Comparison of ENCODE assay signal across 10 mouse cellular contexts in the genomic region with DNA sequence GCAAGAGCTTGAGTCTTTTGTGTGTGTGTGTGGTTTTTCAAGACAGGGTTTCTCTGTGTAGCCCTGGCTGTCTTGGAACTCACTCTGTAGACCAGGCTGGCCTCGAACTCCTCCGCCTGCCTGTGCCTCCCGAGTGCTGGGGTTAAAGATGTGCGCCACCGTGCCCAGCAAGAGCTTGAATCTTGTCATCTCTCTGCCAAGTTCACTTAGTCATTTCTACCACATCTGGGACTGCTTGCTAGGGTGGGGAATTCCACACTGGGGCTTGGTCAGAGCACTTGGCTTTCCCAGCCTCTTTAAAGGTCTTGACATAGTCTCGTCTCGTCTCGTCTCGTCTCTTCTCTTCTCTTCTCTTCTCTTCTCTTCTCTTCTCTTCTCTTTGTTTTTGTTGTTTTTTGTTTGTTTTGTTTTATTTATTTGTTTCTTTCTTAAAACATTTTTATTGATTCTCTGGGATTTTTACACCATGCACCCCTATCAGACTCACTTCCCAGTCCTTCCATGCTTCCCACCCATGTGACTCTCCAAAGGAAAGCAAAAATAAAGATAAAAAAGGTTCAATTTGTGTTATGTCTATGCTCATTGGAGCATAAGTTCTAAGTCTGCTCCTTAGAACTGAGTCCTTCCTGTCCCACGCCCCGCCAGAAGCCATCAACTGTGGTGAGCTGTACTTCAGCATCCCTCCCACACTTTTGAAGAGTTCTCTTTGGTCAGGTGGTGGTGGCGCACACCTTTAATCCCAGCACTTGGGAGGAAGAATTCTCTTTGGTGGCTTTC. TPM values are rescaled to one million over a fixed set of nuclear protein-coding genes. Genes with fewer than 3 reads are reported as not detected.
A peak's percentile ranks its signal among the peaks of the same experiment; 100 is the strongest.
DNase-seq lines count a peak whose midpoint lies in the region; ATAC-seq and TF ChIP-seq lines count a peak whose summit lies in the region.
"Had no signal": no experiment of that assay in that cellular context is flagged by ENCODE, and none has a peak within 500 bp of the region (broad histone marks: within the 10 kb centered on the region; RNA-seq: fewer than 3 reads in every experiment).

No protein-coding gene starts in this region.

- no peaks in the 10 kb centered on the region for H3K27me3 ChIP-seq in heart, embryonic 12.5 days (replicated peaks)
- H3K27me3 ChIP-seq in G1E (ENCODE audit: insufficient read depth, low read length), result no peaks in the 10 kb centered on the region
- no peaks in the 10 kb centered on the region for H3K27me3 ChIP-seq in liver, embryonic 11.5 days (replicated peaks; ENCODE audit: control insufficient read depth, insufficient read depth, low read length)
- H3K27me3 ChIP-seq in splenic B cell, adult 2 months (ENCODE audit: control insufficient read depth, insufficient read depth, low read length, poor library complexity, severe bottlenecking), result no peaks in the 10 kb centered on the region
- H3K27me3 ChIP-seq in embryonic facial prominence, embryonic 10.5 days (replicated peaks; ENCODE audit: low read depth, poor library complexity, severe bottlenecking), result no peaks in the 10 kb centered on the region

- H3K9ac ChIP-seq in heart, embryonic 12.5 days, result no peak overlapping the region
- no peak overlapping the region for H3K9ac ChIP-seq in liver, embryonic 11.5 days (ENCODE audit: low read depth, low read length)

- no peak overlapping the region for H3K4me3 ChIP-seq in heart, embryonic 12.5 days
- H3K4me3 ChIP-seq in G1E (ENCODE audit: low read depth, low read length), result peak overlapping the region; percentile 42; the same call in 1 of the 2 replicates
- H3K4me3 ChIP-seq in liver, embryonic 11.5 days (ENCODE audit: low read depth, low read length), result no peak overlapping the region
- H3K4me3 ChIP-seq in embryonic facial prominence, embryonic 10.5 days, result no peak overlapping the region

- no peak for TF ChIP-seq CTCF in G1E (IDR thresholded peaks at IDR 0.05; ENCODE audit: low read depth, low read length)

- no peak overlapping the region for H3K4me2 ChIP-seq in heart, embryonic 12.5 days
- 0 out of 2 replicates have a peak overlapping the region, but pooled peaks have one; percentile 3 for H3K4me2 ChIP-seq in liver, embryonic 11.5 days

- H3K36me3 ChIP-seq in heart, embryonic 12.5 days, result peaks cover 3% of the 10 kb centered on the region; the same call in 1 of the 2 replicates
- H3K36me3 ChIP-seq in G1E (replicated peaks), result peaks cover 60% of the 10 kb centered on the region
- peaks cover 6% of the 10 kb centered on the region for H3K36me3 ChIP-seq in liver, embryonic 11.5 days (ENCODE audit: control insufficient read depth, insufficient read depth, low read length)
- no peaks in the 10 kb centered on the region for H3K36me3 ChIP-seq in splenic B cell, adult 2 months (ENCODE audit: control insufficient read depth, insufficient read depth, low read length, poor library complexity, severe bottlenecking)
- peaks cover 29% of the 10 kb centered on the region for H3K36me3 ChIP-seq in embryonic facial prominence, embryonic 10.5 days (replicated peaks)

- H3K4me1 ChIP-seq in heart, embryonic 12.5 days (replicated peaks), result peaks cover 7% of the 10 kb centered on the region
- H3K4me1 ChIP-seq in G1E (ENCODE audit: insufficient read depth, low read depth, low read length), result peaks cover 91% of the 10 kb centered on the region
- H3K4me1 ChIP-seq in liver, embryonic 11.5 days (replicated peaks; ENCODE audit: control insufficient read depth, insufficient read depth, low read length), result peaks cover 26% of the 10 kb centered on the region
- peaks cover 8% of the 10 kb centered on the region; the same call in 1 of the 2 replicates for H3K4me1 ChIP-seq in embryonic facial prominence, embryonic 10.5 days

- H3K9me3 ChIP-seq in heart, embryonic 12.5 days (replicated peaks), result 0 out of 2 replicates have a peak, but pooled peaks cover 4% of the 10 kb centered on the region
- H3K9me3 ChIP-seq in G1E (replicated peaks), result peaks cover 30% of the 10 kb centered on the region
- peaks cover 10% of the 10 kb centered on the region for H3K9me3 ChIP-seq in liver, embryonic 11.5 days (ENCODE audit: control insufficient read depth, low read length)
- H3K9me3 ChIP-seq in embryonic facial prominence, embryonic 10.5 days, result no peaks in the 10 kb centered on the region

- peak; percentile 8 for ATAC-seq in heart, embryonic 12.5 days (ENCODE audit: insufficient number of reproducible peaks, low FRiP score)
- no peak for ATAC-seq in G1E (ENCODE audit: extremely low read depth, insufficient number of reproducible peaks, low FRiP score, poor library complexity, severe bottlenecking)
- ATAC-seq in liver, embryonic 11.5 days (replicated peaks; ENCODE audit: low FRiP score), result peak; percentile 32; the same call in 1 of the 2 replicates

- WGBS in heart, embryonic 12.5 days, result 91% methylated on average over 12 of the region's 12 CpGs
- 88% methylated on average over 12 of the region's 12 CpGs for WGBS in liver, embryonic 11.5 days
- 95% methylated on average over 12 of the region's 12 CpGs for WGBS in embryonic facial prominence, embryonic 10.5 days

- no peak for DNase-seq in heart, adult 11 months
- DNase-seq in G1E (ENCODE audit: low spot score), result no peak
- no peak for DNase-seq in liver, embryonic 11.5 days (ENCODE audit: low spot score)
- peak; percentile 51 for DNase-seq in splenic B cell, adult 2 months (ENCODE audit: low read depth, low spot score)
- DNase-seq in lung, adult 18-20 months, result no peak
- DNase-seq in ovary, adult 18-20 months (ENCODE audit: low spot score), result no peak
- no peak for DNase-seq in embryonic facial prominence, embryonic 10.5 days (ENCODE audit: low spot score)
- DNase-seq: kidney, adult 11 months; lung, postnatal 10 days had no signal

- peak overlapping the region; percentile 53 for H3K27ac ChIP-seq in heart, embryonic 12.5 days (ENCODE audit: poor library complexity, severe bottlenecking)
- H3K27ac ChIP-seq in liver, embryonic 11.5 days (ENCODE audit: low read depth, low read length), result peak overlapping the region; percentile 82
- H3K27ac ChIP-seq in embryonic facial prominence, embryonic 10.5 days (replicated peaks), result no peak overlapping the region

RNA-seq across cellular contexts. Expression of gene H2-T24, which starts 19.1 kb away (rescaled TPM):
- polyA plus RNA-seq in heart, embryonic 12.5 days (2016; fragmentation: Nextera tagmentation; extraction: Ambion mirVana), result 3.4 and 3.9 TPM in 2 replicates
- total RNA-seq in G1E (2014; fragmentation: Nextera tagmentation) (16.6 TPM in 1 of 2 replicates, not detected in the other), G1E (2017) (5.8 and 6.9 TPM in 2 replicates)
- 0.47 and 0.50 TPM in 2 replicates for polyA plus RNA-seq in G1E (2012)
- 3.1 and 3.5 TPM in 2 replicates for polyA plus RNA-seq in liver, embryonic 11.5 days (2014; fragmentation: Nextera tagmentation; extraction: Ambion mirVana)
- 4.8 and 5.0 TPM in 2 replicates for polyA plus RNA-seq in embryonic facial prominence, embryonic 10.5 days (2016; fragmentation: Nextera tagmentation; extraction: Ambion mirVana)

RNA-seq across cellular contexts. Expression of gene Prr3, which starts 21.3 kb away (rescaled TPM):
- polyA plus RNA-seq in heart, embryonic 12.5 days (2016; fragmentation: Nextera tagmentation; extraction: Ambion mirVana), result 17.6 and 18.5 TPM in 2 replicates
- total RNA-seq in G1E (2014; fragmentation: Nextera tagmentation) (38.6 and 49.4 TPM in 2 replicates), G1E (2017) (11.4 and 15.6 TPM in 2 replicates)
- 30.1 and 33.1 TPM in 2 replicates for polyA plus RNA-seq in G1E (2012)
- 22.0 and 22.8 TPM in 2 replicates for polyA plus RNA-seq in liver, embryonic 11.5 days (2014; fragmentation: Nextera tagmentation; extraction: Ambion mirVana)
- polyA plus RNA-seq in embryonic facial prominence, embryonic 10.5 days (2016; fragmentation: Nextera tagmentation; extraction: Ambion mirVana), result 44.0 and 47.2 TPM in 2 replicates

RNA-seq across cellular contexts. Expression of gene Gnl1, which starts 21.7 kb away (rescaled TPM):
- 39.8 and 42.4 TPM in 2 replicates for polyA plus RNA-seq in heart, embryonic 12.5 days (2016; fragmentation: Nextera tagmentation; extraction: Ambion mirVana)
- 18.5 and 22.9 TPM in 2 replicates for total RNA-seq in G1E (2014; fragmentation: Nextera tagmentation)
- 28.6 and 29.5 TPM in 2 replicates for total RNA-seq in G1E (2017)
- 120 and 121 TPM in 2 replicates for polyA plus RNA-seq in G1E (2012)
- polyA plus RNA-seq in liver, embryonic 11.5 days (2014; fragmentation: Nextera tagmentation; extraction: Ambion mirVana), result 33.7 and 35.6 TPM in 2 replicates
- 61.1 and 62.1 TPM in 2 replicates for polyA plus RNA-seq in embryonic facial prominence, embryonic 10.5 days (2016; fragmentation: Nextera tagmentation; extraction: Ambion mirVana)

RNA-seq across cellular contexts. Expression of gene H2-T23, which starts 31.3 kb away (rescaled TPM):
- polyA plus RNA-seq in heart, embryonic 12.5 days (2016; fragmentation: Nextera tagmentation; extraction: Ambion mirVana), result 4.7 and 5.2 TPM in 2 replicates
- total RNA-seq in G1E (2014; fragmentation: Nextera tagmentation) (2.3 and 11.3 TPM in 2 replicates), G1E (2017) (21.6 and 29.4 TPM in 2 replicates)
- polyA plus RNA-seq in G1E (2012), result 9.5 and 9.8 TPM in 2 replicates
- polyA plus RNA-seq in liver, embryonic 11.5 days (2014; fragmentation: Nextera tagmentation; extraction: Ambion mirVana), result 15.9 and 16.1 TPM in 2 replicates
- 1.8 and 2.3 TPM in 2 replicates for polyA plus RNA-seq in embryonic facial prominence, embryonic 10.5 days (2016; fragmentation: Nextera tagmentation; extraction: Ambion mirVana)

RNA-seq across cellular contexts. Expression of gene Abcf1, which starts 31.7 kb away (rescaled TPM):
- polyA plus RNA-seq in heart, embryonic 12.5 days (2016; fragmentation: Nextera tagmentation; extraction: Ambion mirVana), result 73.9 and 76.5 TPM in 2 replicates
- total RNA-seq in G1E (2014; fragmentation: Nextera tagmentation) (77.0 and 80.6 TPM in 2 replicates), G1E (2017) (129 and 176 TPM in 2 replicates)
- 167 and 196 TPM in 2 replicates for polyA plus RNA-seq in G1E (2012)
- polyA plus RNA-seq in liver, embryonic 11.5 days (2014; fragmentation: Nextera tagmentation; extraction: Ambion mirVana), result 132 and 134 TPM in 2 replicates
- 116 and 120 TPM in 2 replicates for polyA plus RNA-seq in embryonic facial prominence, embryonic 10.5 days (2016; fragmentation: Nextera tagmentation; extraction: Ambion mirVana)
